Mouse (Mus musculus) brain, embryonic 14.5 days (tissue): ENCODE measurements around the gene Mtcl1.

Experiments used
- CTCF ChIP-seq: fragments of 200-500 bp; IDR thresholded peaks from 2 replicates; pipeline ENCODE4 v1.5.1; 2012; ENCODE audit warnings: inconsistent platforms, mild to moderate bottlenecking, moderate library complexity, borderline replicate concordance; ENCODE audit not compliant: insufficient read depth, insufficient read length; ENCODE audit errors: extremely low read depth
- POLR2A ChIP-seq: fragments of 200-500 bp; IDR thresholded peaks from 2 replicates; pipeline ENCODE4 v1.6.1; 2012; ENCODE audit warnings: mild to moderate bottlenecking, inconsistent platforms, borderline replicate concordance; ENCODE audit not compliant: poor library complexity, insufficient read depth, insufficient read length, severe bottlenecking; ENCODE audit errors: extremely low read depth

DNA sequence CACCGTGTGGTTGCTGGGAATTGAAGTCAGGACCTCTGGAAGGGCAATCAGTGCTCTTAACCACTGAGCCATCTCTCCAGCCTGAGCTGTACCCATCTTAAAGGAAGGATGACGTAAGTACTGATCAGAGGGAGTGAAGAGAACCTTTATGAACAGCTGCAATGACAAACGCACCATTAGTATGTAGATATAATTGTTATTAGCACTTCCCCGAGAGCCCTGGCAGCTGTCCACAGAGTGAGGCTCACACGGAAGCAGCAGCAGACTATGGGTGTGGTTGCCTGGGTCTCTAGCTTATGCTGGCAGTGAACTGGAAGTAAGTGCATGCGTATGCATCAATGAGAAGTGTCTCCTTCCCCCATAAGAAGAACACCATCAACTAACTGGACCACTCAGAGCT, 118.3 kb downstream of the Mtcl1 start:
- TF ChIP-seq CTCF (no peak), POLR2A (no peak)
